Mouse (Mus musculus) urinary bladder, adult 2 months (tissue): Measurements from ENCODE around the gene Krt86. TPM values are rescaled to one million over a fixed set of nuclear protein-coding genes. Genes with fewer than 3 reads are reported as not detected.
"Not testable (repeated sequence)": the region's sequence is repeated elsewhere in the genome, so short reads cannot be mapped to it uniquely, and the experiment has no call there.

Source experiments
- DNase-seq: peaks from one replicate; pipeline ENCODE4 v3.0.0; 2022; ENCODE audit warnings: low spot score
- polyA plus RNA-seq: library from polyadenylated mRNA; depleted of rRNA; stranded (reverse); fragments of >200 nt; gene quantifications from 2 replicates; pipeline ENCODE4 v1.2.3, GENCODE M21; 2012; rRNA removed

Krt86 gene
- polyA plus RNA-seq, 1 experiment = not detected

DNA sequence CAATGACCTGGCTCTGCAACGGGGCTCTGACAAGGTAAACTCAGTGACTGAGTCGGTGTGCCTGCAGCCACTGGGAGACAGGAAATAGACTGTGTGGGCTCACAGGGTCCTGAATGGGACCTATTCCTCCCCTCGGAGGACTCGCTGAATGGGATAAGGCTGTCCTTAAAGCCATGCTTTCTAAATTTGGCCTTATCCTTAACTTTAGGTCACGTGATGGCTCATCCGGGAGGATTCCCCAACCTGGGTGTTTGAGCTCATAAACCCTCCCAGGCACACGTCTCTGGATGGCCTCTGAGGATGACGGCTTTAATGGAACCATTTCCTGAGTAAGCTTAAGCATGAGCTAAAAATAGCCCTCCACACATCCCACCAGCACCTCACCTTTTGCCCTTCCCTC lies 19.4 kb downstream of the Krt86 start:
- DNase-seq = no peak

GRCm38 (mm10) chr15:101493713-101494112 lies 20.4 kb downstream of the Krt86 start:
- DNase-seq = no peak

- no peak for DNase-seq
Measured at GRCm38 (mm10) chr15:101494203-101494602, 20.9 kb downstream of the Krt86 start.

DNA sequence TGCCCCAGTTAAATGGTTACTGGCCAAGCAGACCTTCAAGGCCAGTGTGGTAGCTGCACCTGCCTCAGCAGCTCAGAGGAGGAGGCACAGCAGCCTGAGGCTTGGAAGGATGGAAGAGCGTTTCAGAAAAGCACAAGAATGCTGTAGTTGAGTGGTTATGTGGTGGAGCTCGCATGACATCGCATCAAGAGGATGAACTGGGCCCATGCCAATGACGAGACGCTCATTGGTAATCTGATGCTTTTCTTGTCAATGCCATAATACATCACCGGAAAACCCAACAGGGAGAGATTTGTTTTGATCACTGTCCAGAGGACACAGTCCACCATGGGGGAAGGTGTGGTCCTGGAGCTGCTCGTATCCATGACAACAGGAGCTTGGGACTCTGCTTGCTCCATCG lies 22.0 kb downstream of the Krt86 start:
- no peak for DNase-seq

DNA sequence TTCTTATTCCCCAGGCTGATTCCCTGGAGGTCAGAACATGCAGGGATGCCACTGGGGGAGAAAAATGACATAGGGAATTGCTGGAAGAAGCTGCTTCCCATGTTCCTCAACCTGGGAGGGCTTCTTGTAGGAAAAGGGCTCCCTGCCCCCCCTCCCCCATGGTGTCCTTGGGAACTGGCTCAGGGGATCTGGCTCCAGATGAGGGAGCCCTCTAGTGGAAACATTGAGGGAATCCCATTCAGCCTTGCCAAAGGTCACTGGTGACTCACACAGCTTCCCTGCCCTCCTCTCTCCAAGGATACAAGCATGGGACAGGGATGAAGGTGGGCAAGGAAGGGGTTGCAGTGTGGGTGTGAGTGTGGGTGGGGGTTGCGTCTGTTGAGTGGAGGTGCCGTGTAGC lies 23.9 kb downstream of the Krt86 start:
- no peak for DNase-seq

DNA sequence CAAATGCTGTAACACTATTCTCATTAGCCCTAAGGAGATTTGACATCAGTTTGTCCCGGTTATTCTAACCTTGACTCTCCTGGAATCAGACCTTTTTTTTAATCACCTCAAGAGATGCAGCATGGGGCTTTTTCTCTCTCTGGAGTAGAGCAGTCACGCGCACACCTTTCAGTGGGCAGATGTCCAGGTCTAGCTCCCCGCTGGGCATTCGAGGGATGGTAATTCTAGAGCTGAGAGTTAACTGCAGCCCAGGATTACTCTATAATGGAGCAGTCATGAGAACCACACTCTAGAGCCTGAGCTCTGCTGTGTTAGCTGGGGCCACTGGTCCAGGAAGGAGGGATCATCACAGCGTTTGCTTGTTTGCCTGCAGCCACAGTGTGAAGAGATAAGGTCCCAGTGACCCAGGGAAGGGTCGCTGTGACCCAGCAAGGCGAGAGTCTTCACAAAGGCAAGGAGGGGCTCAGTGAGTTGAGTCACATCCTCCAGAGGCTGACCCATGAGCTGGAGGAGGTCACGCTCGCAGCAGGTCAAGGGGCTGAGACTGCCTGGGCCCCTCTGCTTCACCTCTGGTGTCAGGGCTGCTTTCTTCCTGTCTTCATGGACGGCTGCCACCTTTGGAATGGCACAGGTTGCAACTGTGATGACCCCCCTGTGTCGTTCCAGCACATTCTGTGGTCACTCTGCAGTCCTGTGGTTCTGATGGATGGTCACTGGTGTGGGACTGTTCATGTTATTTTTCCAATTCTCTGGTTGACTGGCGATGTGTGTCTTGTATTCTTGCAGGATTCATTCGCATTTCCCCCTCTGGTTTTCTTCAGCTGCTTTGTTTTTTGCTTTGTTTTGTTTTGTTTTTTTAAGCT lies 33.8 kb downstream of the Krt86 start:
- DNase-seq = no peak

GRCm38 (mm10) chr15:101508247-101508646 lies 35.0 kb downstream of the Krt86 start:
- DNase-seq = no peak

DNA sequence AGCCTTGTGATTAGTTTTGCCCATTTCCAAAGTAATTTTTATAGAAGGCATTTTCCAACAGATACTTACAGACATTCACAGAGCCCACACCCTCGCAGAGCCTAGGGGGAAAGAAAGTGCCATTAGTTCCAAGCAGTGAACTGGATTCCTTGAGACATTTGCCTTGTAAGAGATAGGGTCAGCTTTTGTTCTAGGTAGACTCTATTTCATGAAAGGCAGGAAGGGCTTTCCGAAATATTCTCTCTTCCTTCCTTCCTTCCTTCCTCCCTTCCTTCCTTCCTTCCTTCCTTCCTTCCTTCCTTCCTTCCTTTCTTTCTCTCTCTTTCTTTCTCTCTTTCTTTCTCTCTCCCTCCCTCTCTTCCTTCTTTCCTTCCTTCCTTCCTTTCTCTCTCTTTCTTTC lies 43.9 kb downstream of the Krt86 start, which contains the start of gene Gm49425:
TSS of gene Gm49425 (minus strand) at position 101 of the 400 bp plus-strand sequence.
- DNase-seq = not testable (repeated sequence)

DNA sequence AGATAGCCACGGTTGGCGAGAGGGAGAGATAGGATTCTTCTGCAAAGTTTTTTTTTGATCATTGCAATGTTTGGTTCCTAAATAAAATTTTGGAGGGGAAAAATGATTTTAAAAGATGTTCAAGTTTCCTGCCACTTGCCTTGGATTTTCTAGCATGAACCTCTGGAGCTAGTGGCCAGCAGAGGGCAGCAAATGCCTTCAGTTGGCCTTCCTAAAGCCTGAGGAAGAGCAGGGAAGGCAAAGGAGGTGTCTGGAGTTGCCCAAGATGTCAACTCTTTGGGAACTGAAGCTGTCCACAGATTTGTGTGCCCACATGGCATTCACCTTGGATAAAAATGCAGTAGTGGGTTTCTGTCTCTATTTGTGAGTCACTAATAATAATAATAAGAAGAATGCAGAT lies 46.5 kb downstream of the Krt86 start:
- DNase-seq = peak; percentile 46

- no peak for DNase-seq
Measured at GRCm38 (mm10) chr15:101522556-101523232, 49.4 kb downstream of the Krt86 start.

Other genes starting within 250 kb of the Krt86 start
- 8.7 and 9.7 TPM in 2 replicates for gene Grasp, start 249.3 kb upstream of the Krt86 start, polyA plus RNA-seq
- 11.7 and 12.4 TPM in 2 replicates for gene Nr4a1, start 219.2 kb upstream of the Krt86 start, polyA plus RNA-seq
- 40.5 and 54.0 TPM in 2 replicates for gene Atg101, start 189.2 kb upstream of the Krt86 start, polyA plus RNA-seq
- 2.2 and 3.5 TPM in 2 replicates for gene 6030408B16Rik, start 180.3 kb upstream of the Krt86 start, polyA plus RNA-seq
- gene Krt80, start 103.3 kb upstream of the Krt86 start, polyA plus RNA-seq = 4.8 and 6.2 TPM in 2 replicates
- gene Krt7, start 62.4 kb upstream of the Krt86 start, polyA plus RNA-seq = 711 and 749 TPM in 2 replicates
- 0.03 and 0.15 TPM in 2 replicates for gene Krt87, start 34.7 kb upstream of the Krt86 start, polyA plus RNA-seq
- gene Krt88, start 25.7 kb upstream of the Krt86 start, polyA plus RNA-seq = 0.13 and 0.39 TPM in 2 replicates
- not detected in 2 replicates for gene Krt81, start 9.7 kb upstream of the Krt86 start, polyA plus RNA-seq
- gene Krt83, start 18.0 kb downstream of the Krt86 start, polyA plus RNA-seq = 0.09 TPM in 1 of 2 replicates, not detected in the other
- gene Gm49425, start 43.8 kb downstream of the Krt86 start, polyA plus RNA-seq = not detected in 2 replicates
- gene Krt84, start 59.3 kb downstream of the Krt86 start, polyA plus RNA-seq = not detected in 2 replicates
- not detected in 2 replicates for gene Krt82, start 77.2 kb downstream of the Krt86 start, polyA plus RNA-seq
- gene Krt90, start 89.5 kb downstream of the Krt86 start, polyA plus RNA-seq = not detected in 2 replicates
- not detected in 2 replicates for gene Krt75, start 100.4 kb downstream of the Krt86 start, polyA plus RNA-seq
- not detected in 2 replicates for gene Gm5414, start 154.7 kb downstream of the Krt86 start, polyA plus RNA-seq
- not detected in 2 replicates for gene Gm5478, start 173.9 kb downstream of the Krt86 start, polyA plus RNA-seq
- not detected in 2 replicates for gene Krt6b, start 206.8 kb downstream of the Krt86 start, polyA plus RNA-seq
- 0.03 TPM in 1 of 2 replicates, not detected in the other for gene Krt6a, start 220.8 kb downstream of the Krt86 start, polyA plus RNA-seq
- 508 and 532 TPM in 2 replicates for gene Krt5, start 239.4 kb downstream of the Krt86 start, polyA plus RNA-seq